Mouse (Mus musculus): ENCODE data around the gene Olfr1033. TPM values are rescaled to one million over a fixed set of nuclear protein-coding genes. Genes with fewer than 3 reads are reported as not detected.

The Olfr1033 gene
- polyA plus RNA-seq, 1 experiment from 2014 or later = not detected

Other genes starting within 250 kb of the Olfr1033 start
- not detected in 2 replicates for gene Olfr1014, start 247.9 kb upstream of the Olfr1033 start, polyA plus RNA-seq (2016; fragmentation: Nextera tagmentation; extraction: Ambion mirVana)
- gene Olfr1015, start 238.6 kb upstream of the Olfr1033 start, polyA plus RNA-seq (2016; fragmentation: Nextera tagmentation; extraction: Ambion mirVana) = not detected in 2 replicates
- gene Olfr1016, start 218.1 kb upstream of the Olfr1033 start, polyA plus RNA-seq (2016; fragmentation: Nextera tagmentation; extraction: Ambion mirVana) = not detected in 2 replicates
- not detected in 2 replicates for gene Olfr1018, start 202.2 kb upstream of the Olfr1033 start, polyA plus RNA-seq (2016; fragmentation: Nextera tagmentation; extraction: Ambion mirVana)
- gene Olfr1019, start 175.2 kb upstream of the Olfr1033 start, polyA plus RNA-seq (2016; fragmentation: Nextera tagmentation; extraction: Ambion mirVana) = not detected in 2 replicates
- not detected in 2 replicates for gene Olfr1020, start 173.6 kb upstream of the Olfr1033 start, polyA plus RNA-seq (2016; fragmentation: Nextera tagmentation; extraction: Ambion mirVana)
- gene Olfr1022, start 152.0 kb upstream of the Olfr1033 start, polyA plus RNA-seq (2016; fragmentation: Nextera tagmentation; extraction: Ambion mirVana) = not detected in 2 replicates
- not detected in 2 replicates for gene Olfr1023, start 135.0 kb upstream of the Olfr1033 start, polyA plus RNA-seq (2016; fragmentation: Nextera tagmentation; extraction: Ambion mirVana)
- gene Olfr1024, start 115.6 kb upstream of the Olfr1033 start, polyA plus RNA-seq (2016; fragmentation: Nextera tagmentation; extraction: Ambion mirVana) = not detected in 2 replicates
- gene Olfr1025-ps1, start 105.4 kb upstream of the Olfr1033 start, polyA plus RNA-seq (2016; fragmentation: Nextera tagmentation; extraction: Ambion mirVana) = not detected in 2 replicates
- not detected in 2 replicates for gene Olfr1026, start 99.1 kb upstream of the Olfr1033 start, polyA plus RNA-seq (2016; fragmentation: Nextera tagmentation; extraction: Ambion mirVana)
- not detected in 2 replicates for gene Olfr1028, start 70.2 kb upstream of the Olfr1033 start, polyA plus RNA-seq (2016; fragmentation: Nextera tagmentation; extraction: Ambion mirVana)
- gene Olfr1029, start 46.7 kb upstream of the Olfr1033 start, polyA plus RNA-seq (2016; fragmentation: Nextera tagmentation; extraction: Ambion mirVana) = not detected in 2 replicates
- gene Olfr1030, start 41.4 kb upstream of the Olfr1033 start, polyA plus RNA-seq (2016; fragmentation: Nextera tagmentation; extraction: Ambion mirVana) = not detected in 2 replicates
- not detected in 2 replicates for gene Olfr1031, start 30.3 kb upstream of the Olfr1033 start, polyA plus RNA-seq (2016; fragmentation: Nextera tagmentation; extraction: Ambion mirVana)
- gene Olfr1032, start 15.1 kb upstream of the Olfr1033 start, polyA plus RNA-seq (2016; fragmentation: Nextera tagmentation; extraction: Ambion mirVana) = not detected in 2 replicates
- not detected in 2 replicates for gene Olfr1034, start 25.2 kb downstream of the Olfr1033 start, polyA plus RNA-seq (2016; fragmentation: Nextera tagmentation; extraction: Ambion mirVana)
- not detected in 2 replicates for gene Olfr1036, start 53.4 kb downstream of the Olfr1033 start, polyA plus RNA-seq (2016; fragmentation: Nextera tagmentation; extraction: Ambion mirVana)
- gene Olfr1037, start 66.8 kb downstream of the Olfr1033 start, polyA plus RNA-seq (2016; fragmentation: Nextera tagmentation; extraction: Ambion mirVana) = not detected in 2 replicates
- not detected in 2 replicates for gene Olfr1039, start 115.3 kb downstream of the Olfr1033 start, polyA plus RNA-seq (2016; fragmentation: Nextera tagmentation; extraction: Ambion mirVana)
- not detected in 2 replicates for gene Olfr1040, start 126.1 kb downstream of the Olfr1033 start, polyA plus RNA-seq (2016; fragmentation: Nextera tagmentation; extraction: Ambion mirVana)
- not detected in 2 replicates for gene Olfr1042, start 141.2 kb downstream of the Olfr1033 start, polyA plus RNA-seq (2016; fragmentation: Nextera tagmentation; extraction: Ambion mirVana)
- not detected in 2 replicates for gene Olfr1043, start 146.9 kb downstream of the Olfr1033 start, polyA plus RNA-seq (2016; fragmentation: Nextera tagmentation; extraction: Ambion mirVana)
- not detected in 2 replicates for gene Olfr1044, start 157.2 kb downstream of the Olfr1033 start, polyA plus RNA-seq (2016; fragmentation: Nextera tagmentation; extraction: Ambion mirVana)
- gene Olfr52, start 165.1 kb downstream of the Olfr1033 start, polyA plus RNA-seq (2016; fragmentation: Nextera tagmentation; extraction: Ambion mirVana) = not detected in 2 replicates
- gene Olfr1045, start 182.4 kb downstream of the Olfr1033 start, polyA plus RNA-seq (2016; fragmentation: Nextera tagmentation; extraction: Ambion mirVana) = not detected in 2 replicates
- gene Olfr1046, start 198.7 kb downstream of the Olfr1033 start, polyA plus RNA-seq (2016; fragmentation: Nextera tagmentation; extraction: Ambion mirVana) = not detected in 2 replicates
- gene Olfr1047, start 210.8 kb downstream of the Olfr1033 start, polyA plus RNA-seq (2016; fragmentation: Nextera tagmentation; extraction: Ambion mirVana) = not detected in 2 replicates
- gene Olfr1048, start 219.7 kb downstream of the Olfr1033 start, polyA plus RNA-seq (2016; fragmentation: Nextera tagmentation; extraction: Ambion mirVana) = not detected in 2 replicates
- not detected in 2 replicates for gene Olfr1049, start 237.7 kb downstream of the Olfr1033 start, polyA plus RNA-seq (2016; fragmentation: Nextera tagmentation; extraction: Ambion mirVana)